Mouse (Mus musculus): ENCODE data around the gene Psph.

Gene Psph

GRCm38 (mm10) chr5:129730344-129730743, 56.9 kb downstream of the Psph start:
- DNase-seq, result peak; percentile 56

- DNase-seq, result peak; percentile 18
These were observed 58.0 kb downstream of the Psph start for GRCm38 (mm10) chr5:129729286-129729685.

GRCm38 (mm10) chr5:129726784-129727183, 60.5 kb downstream of the Psph start:
- DNase-seq, result no peak

- DNase-seq, result peak; percentile 12
These were observed 61.4 kb downstream of the Psph start for GRCm38 (mm10) chr5:129725774-129726392.

GRCm38 (mm10) chr5:129724834-129725773, 62.1 kb downstream of the Psph start, which contains the start of gene Nipsnap2:
Gene Nipsnap2 (plus strand): TSS chr5:129725063.
- DNase-seq, result peak; percentile 96

- no peak for DNase-seq
These were observed 63.0 kb downstream of the Psph start for GRCm38 (mm10) chr5:129724268-129724667.

GRCm38 (mm10) chr5:129720176-129720575, 67.1 kb downstream of the Psph start:
- no peak for DNase-seq

- no peak for DNase-seq
These were observed 70.2 kb downstream of the Psph start for GRCm38 (mm10) chr5:129717016-129717415.

Data from kidney, postnatal 14 days (tissue).